Mouse (Mus musculus) liver, adult 2 months (tissue): Measurements from ENCODE around the gene C2cd3. TPM values are rescaled to one million over a fixed set of nuclear protein-coding genes. Genes with fewer than 3 reads are reported as not detected.
A peak's percentile ranks its signal among the peaks of the same experiment; 100 is the strongest.

Experiments
- DNase-seq: peaks from one replicate; pipeline ENCODE4 v3.0.0-alpha.2; 2011; ENCODE audit warnings: low read depth, low spot score; ENCODE audit errors: extremely low read depth
- H3K27ac ChIP-seq: fragments of 200-500 bp; replicated peaks from 2 replicates; pipeline ENCODE4 v1.5.1; 2012; ENCODE audit warnings: low read depth, mild to moderate bottlenecking, control low read depth, inconsistent platforms, low read length; ENCODE audit not compliant: insufficient read depth
- H3K27me3 ChIP-seq: fragments of 200-500 bp; 2 replicates; pipeline ENCODE4 v1.6.1; 2012; ENCODE audit warnings: mild to moderate bottlenecking, moderate library complexity, low read length, inconsistent platforms; ENCODE audit not compliant: control insufficient read depth, insufficient read depth
- H3K36me3 ChIP-seq: fragments of 200-500 bp; 2 replicates; pipeline ENCODE4 v1.6.1; 2012; ENCODE audit warnings: low read length, inconsistent platforms; ENCODE audit not compliant: control insufficient read depth, insufficient read depth
- H3K4me1 ChIP-seq: fragments of 200-500 bp; 2 replicates; pipeline ENCODE4 v1.6.1; 2011; ENCODE audit warnings: low read length; ENCODE audit not compliant: control insufficient read depth, insufficient read depth
- H3K4me3 ChIP-seq: fragments of 200-500 bp; 2 replicates; pipeline ENCODE4 v1.5.1; 2011; ENCODE audit warnings: low read depth, mild to moderate bottlenecking, control low read depth, low read length, moderate library complexity; ENCODE audit not compliant: insufficient read depth
- H3K79me2 ChIP-seq: fragments of 200-500 bp; 2 replicates; pipeline ENCODE4 v1.6.1; 2012; ENCODE audit warnings: inconsistent platforms, mild to moderate bottlenecking, low read length, moderate library complexity; ENCODE audit not compliant: control insufficient read depth, insufficient read depth
- H3K9ac ChIP-seq: fragments of 200-500 bp; 2 replicates; pipeline ENCODE4 v1.6.1; 2012; ENCODE audit warnings: low read depth, mild to moderate bottlenecking, control low read depth, inconsistent platforms, low read length
- CTCF ChIP-seq: fragments of 200-500 bp; IDR thresholded peaks from 2 replicates; pipeline ENCODE4 v1.5.1; 2011; ENCODE audit warnings: low read depth, low read length, control low read depth
- POLR2A ChIP-seq: fragments of 200-500 bp; IDR thresholded peaks from 2 replicates; pipeline ENCODE4 v1.6.1; 2011; ENCODE audit warnings: low read length, control low read depth; ENCODE audit not compliant: insufficient read depth; ENCODE audit errors: extremely low read depth
- WGBS: fragments of 180-500 bp; shearing (Covaris S2); methylation state at CpG from one replicate; pipeline ENCODE4 v1.1.7; 2018; 5-methylcytosine and 5-hydroxymethylcytosine counted together
- polyA plus RNA-seq: library from polyadenylated mRNA; depleted of rRNA; stranded (reverse); fragments of >200 nt; gene quantifications from 2 replicates; pipeline ENCODE4 v1.2.3, GENCODE M21; 2012; rRNA removed
- total RNA-seq: library from RNA; depleted of rRNA; stranded (reverse); fragments of >200 nt; gene quantifications from 2 replicates; pipeline ENCODE4 v1.2.3, GENCODE M21; 2014; rRNA removed

C2cd3 gene
- total and polyA plus RNA-seq, 2 experiments: 4.5 to 5.1 TPM

DNA sequence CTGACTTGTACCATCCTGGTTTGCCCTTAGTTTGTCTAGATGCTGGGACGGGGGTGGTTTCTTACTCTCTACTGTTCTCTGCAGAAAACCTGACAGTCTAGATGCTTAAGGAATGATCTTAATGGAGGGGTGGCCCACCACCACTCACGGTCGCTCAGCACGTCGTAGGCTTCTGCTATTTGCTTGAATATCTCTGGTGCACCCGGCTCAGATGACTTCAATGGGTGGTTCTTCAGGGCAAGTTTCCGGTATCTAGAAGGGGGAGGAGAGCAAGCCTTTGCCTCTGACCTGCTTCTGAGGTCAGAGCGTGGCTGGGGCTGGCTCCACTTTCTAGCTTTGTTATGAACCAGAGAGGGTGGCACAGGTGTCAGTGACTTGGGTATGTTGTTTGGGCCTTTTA lies 139.6 kb downstream of the C2cd3 start:
- Histone ChIP-seq H3K9ac (no peak overlapping the region), H3K4me3 (peak overlapping the region; percentile 20), H3K27me3 (no peaks in the 10 kb centered on the region), H3K27ac (no peak overlapping the region), H3K79me2 (no peaks in the 10 kb centered on the region), H3K4me1 (no peaks in the 10 kb centered on the region), H3K36me3 (no peaks in the 10 kb centered on the region)
- DNase-seq: no peak
- 66% methylated on average over 8 of the region's 8 CpGs for WGBS
- TF ChIP-seq POLR2A: no peak
- no peak for TF ChIP-seq CTCF

DNA sequence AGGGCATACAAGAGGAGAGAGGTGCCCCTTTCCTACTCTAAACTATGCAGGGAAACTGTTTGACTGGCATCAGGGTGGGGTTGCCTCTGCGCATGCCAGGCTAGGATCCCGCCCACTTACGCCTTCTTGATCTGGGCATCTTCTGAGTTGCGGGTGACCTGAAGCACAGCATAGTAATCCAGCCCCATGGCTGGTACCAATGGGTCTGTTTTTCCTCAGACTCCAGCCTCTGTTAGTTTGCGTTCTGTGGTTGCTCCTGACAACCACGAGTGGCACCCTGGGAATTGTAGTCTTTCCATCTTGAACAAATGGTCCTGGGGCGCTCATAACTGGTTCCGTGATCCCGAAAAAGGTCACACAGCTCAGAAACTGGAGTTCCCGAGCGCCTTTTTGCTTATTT lies 142.5 kb downstream of the C2cd3 start, which contains the start of gene Dnajb13:
TSS of gene Dnajb13 (minus strand) at position 388 of the 400 bp plus-strand sequence.
- no peaks in the 10 kb centered on the region for H3K36me3 ChIP-seq
- no peak within 1 kb of the TSS for H3K27ac ChIP-seq
- TF ChIP-seq POLR2A (no peak), CTCF (no peak)
- no peaks in the 10 kb centered on the region for H3K27me3 ChIP-seq
- H3K4me1 ChIP-seq: no peaks in the 10 kb centered on the region
- 61% methylated on average over 11 of the region's 11 CpGs for WGBS
- no peaks in the 10 kb centered on the region for H3K79me2 ChIP-seq
- H3K4me3 ChIP-seq: no peak within 1 kb of the TSS
- H3K9ac ChIP-seq: no peak within 1 kb of the TSS
- DNase-seq: no peak

Other genes with a start within 250 kb of the C2cd3 start
- 3.8 and 5.8 TPM in 2 replicates for gene Lipt2, start 213.0 kb upstream of the C2cd3 start, total RNA-seq
- 4.5 and 5.2 TPM in 2 replicates for gene Lipt2, start 213.0 kb upstream of the C2cd3 start, polyA plus RNA-seq
- gene Kcne3, start 195.7 kb upstream of the C2cd3 start, total RNA-seq: 1.8 and 4.5 TPM in 2 replicates
- 0.78 and 1.6 TPM in 2 replicates for gene Kcne3, start 195.7 kb upstream of the C2cd3 start, polyA plus RNA-seq
- gene Pgm2l1, start 144.8 kb upstream of the C2cd3 start, total RNA-seq: 3.5 and 3.6 TPM in 2 replicates
- gene Pgm2l1, start 144.8 kb upstream of the C2cd3 start, polyA plus RNA-seq: 0.59 and 0.65 TPM in 2 replicates
- gene P4ha3, start 86.7 kb upstream of the C2cd3 start, total RNA-seq: not detected in 2 replicates
- gene P4ha3, start 86.7 kb upstream of the C2cd3 start, polyA plus RNA-seq: 0.10 TPM in 2 replicates
- 9.8 and 10.9 TPM in 2 replicates for gene Ppme1, start 74 bp downstream of the C2cd3 start, total RNA-seq
- gene Ppme1, start 74 bp downstream of the C2cd3 start, polyA plus RNA-seq: 55.2 and 59.1 TPM in 2 replicates
- gene Ucp3, start 100.8 kb downstream of the C2cd3 start, total RNA-seq: not detected in 2 replicates
- not detected in 2 replicates for gene Ucp3, start 100.8 kb downstream of the C2cd3 start, polyA plus RNA-seq
- 12.2 and 17.5 TPM in 2 replicates for gene Ucp2, start 121.1 kb downstream of the C2cd3 start, total RNA-seq
- 27.9 and 45.2 TPM in 2 replicates for gene Ucp2, start 121.1 kb downstream of the C2cd3 start, polyA plus RNA-seq
- 0.27 and 0.55 TPM in 2 replicates for gene Dnajb13, start 142.7 kb downstream of the C2cd3 start, total RNA-seq
- gene Dnajb13, start 142.7 kb downstream of the C2cd3 start, polyA plus RNA-seq: 0.29 and 0.30 TPM in 2 replicates
- gene Coa4, start 164.8 kb downstream of the C2cd3 start, total RNA-seq: 4.3 and 10.7 TPM in 2 replicates
- gene Coa4, start 164.8 kb downstream of the C2cd3 start, polyA plus RNA-seq: 8.9 and 11.6 TPM in 2 replicates
- gene Rab6a, start 235.2 kb downstream of the C2cd3 start, total RNA-seq: 30.4 and 33.0 TPM in 2 replicates
- 13.2 and 13.5 TPM in 2 replicates for gene Rab6a, start 235.2 kb downstream of the C2cd3 start, polyA plus RNA-seq
- gene Mrpl48, start 236.1 kb downstream of the C2cd3 start, total RNA-seq: 24.6 and 29.1 TPM in 2 replicates
- 9.4 and 9.5 TPM in 2 replicates for gene Mrpl48, start 236.1 kb downstream of the C2cd3 start, polyA plus RNA-seq